8 mouse cellular contexts compared by ENCODE assay signal in genomic region chr6:30175918-30176421, GRCm38 (mm10).
A peak's percentile ranks its signal among the peaks of the same experiment; 100 is the strongest.
DNase-seq lines count a peak whose midpoint lies in the region; ATAC-seq and TF ChIP-seq lines count a peak whose summit lies in the region.

No protein-coding gene starts in this region.

- H3K27me3 ChIP-seq in heart, embryonic 14.5 days (ENCODE audit: control insufficient read depth, insufficient read depth, low read length): peaks cover 97% of the 10 kb centered on the region
- no peaks in the 10 kb centered on the region for H3K27me3 ChIP-seq in ES-Bruce4 (ENCODE audit: control insufficient read depth, insufficient read depth, low read length, poor library complexity, severe bottlenecking)
- peaks cover 78% of the 10 kb centered on the region for H3K27me3 ChIP-seq in forebrain, postnatal 0 days (ENCODE audit: insufficient read depth, low read length)
- peaks cover 99% of the 10 kb centered on the region for H3K27me3 ChIP-seq in liver, embryonic 16.5 days (ENCODE audit: control insufficient read depth, insufficient read depth, low read depth, low read length)

- H3K4me3 ChIP-seq in heart, embryonic 14.5 days (ENCODE audit: control insufficient read depth in 1 of 2, insufficient read depth in 1 of 2, low read depth in 1 of 2, low read length in 2 of 2): peak overlapping the region; percentile 0 to 31; a peak in 3 of 4 replicates
- H3K4me3 ChIP-seq in ES-Bruce4 (ENCODE audit: low read depth, low read length): peak overlapping the region; percentile 92
- peak overlapping the region; percentile 7 for H3K4me3 ChIP-seq in forebrain, postnatal 0 days (ENCODE audit: low read depth, low read length)
- H3K4me3 ChIP-seq in liver, embryonic 16.5 days (ENCODE audit: low read depth, low read length): peak overlapping the region; percentile 22

- peaks cover 15 to 35% of the 10 kb centered on the region in 2 experiments; a peak in 3 of 4 replicates for H3K4me1 ChIP-seq in heart, embryonic 14.5 days (ENCODE audit: control insufficient read depth in 2 of 2, insufficient read depth in 2 of 2, low read length in 2 of 2)
- peaks cover 4% of the 10 kb centered on the region for H3K4me1 ChIP-seq in ES-Bruce4 (ENCODE audit: control insufficient read depth, insufficient read depth, low read length)
- H3K4me1 ChIP-seq in forebrain, postnatal 0 days (ENCODE audit: insufficient read depth): no peaks in the 10 kb centered on the region
- H3K4me1 ChIP-seq in liver, embryonic 16.5 days (ENCODE audit: control insufficient read depth, low read depth, low read length): peaks cover 29% of the 10 kb centered on the region

- no peak for TF ChIP-seq POLR2A in ES-Bruce4 (IDR thresholded peaks at IDR 0.05; ENCODE audit: insufficient read depth, low read length)

- peak overlapping the region; percentile 50 for H3K4me2 ChIP-seq in heart, embryonic 14.5 days (ENCODE audit: low read length)
- 0 out of 2 replicates have a peak overlapping the region, but pooled peaks have one; percentile 10 for H3K4me2 ChIP-seq in forebrain, postnatal 0 days (ENCODE audit: low read depth)
- peak overlapping the region; percentile 19; the same call in 1 of the 2 replicates for H3K4me2 ChIP-seq in liver, embryonic 16.5 days (ENCODE audit: low read depth, low read length)

- H3K9me3 ChIP-seq in heart, embryonic 14.5 days (ENCODE audit: control insufficient read depth, low read length): 0 out of 2 replicates have a peak, but pooled peaks cover 2% of the 10 kb centered on the region
- no peaks in the 10 kb centered on the region for H3K9me3 ChIP-seq in ES-Bruce4 (replicated peaks; ENCODE audit: control insufficient read depth, insufficient read depth, low read length, poor library complexity, severe bottlenecking)
- H3K9me3 ChIP-seq in forebrain, postnatal 0 days (ENCODE audit: low read length): peaks cover 5% of the 10 kb centered on the region; the same call in 1 of the 2 replicates
- no peaks in the 10 kb centered on the region for H3K9me3 ChIP-seq in liver, embryonic 16.5 days (replicated peaks; ENCODE audit: control insufficient read depth, low read length)

- no peaks in the 10 kb centered on the region for H3K36me3 ChIP-seq in heart, embryonic 14.5 days (ENCODE audit: control insufficient read depth, insufficient read depth, low read length)
- H3K36me3 ChIP-seq in ES-Bruce4 (ENCODE audit: control insufficient read depth, insufficient read depth, low read length, poor library complexity, severe bottlenecking): no peaks in the 10 kb centered on the region
- H3K36me3 ChIP-seq in forebrain, postnatal 0 days (ENCODE audit: insufficient read depth): no peaks in the 10 kb centered on the region
- no peaks in the 10 kb centered on the region for H3K36me3 ChIP-seq in liver, embryonic 16.5 days (ENCODE audit: control insufficient read depth, insufficient read depth)

- TF ChIP-seq CTCF in ES-Bruce4 (IDR thresholded peaks at IDR 0.05; ENCODE audit: low read depth, low read length): no peak
- no peak for TF ChIP-seq CTCF in forebrain, postnatal 0 days (IDR thresholded peaks at IDR 0.05; ENCODE audit: low read depth)

- no peak overlapping the region for H3K9ac ChIP-seq in heart, embryonic 14.5 days (ENCODE audit: low read length)
- H3K9ac ChIP-seq in ES-Bruce4 (ENCODE audit: low read depth, poor library complexity, severe bottlenecking): peak overlapping the region; percentile 84
- H3K9ac ChIP-seq in forebrain, postnatal 0 days: no peak overlapping the region
- no peak overlapping the region for H3K9ac ChIP-seq in liver, embryonic 16.5 days (ENCODE audit: low read depth, low read length)

- H3K27ac ChIP-seq in heart, embryonic 14.5 days (replicated peaks in 1 of 2; ENCODE audit: control insufficient read depth in 1 of 2, insufficient read depth in 1 of 2, low read depth in 2 of 2, low read length in 2 of 2): no peak overlapping the region
- peak overlapping the region; percentile 57 for H3K27ac ChIP-seq in ES-Bruce4 (ENCODE audit: insufficient read depth, low read length)
- H3K27ac ChIP-seq in forebrain, postnatal 0 days (ENCODE audit: low read depth, low read length): no peak overlapping the region
- H3K27ac ChIP-seq in liver, embryonic 16.5 days (ENCODE audit: low read length): no peak overlapping the region

- no peak for DNase-seq in heart, postnatal 4 days
- DNase-seq in forebrain, postnatal 0 days: peak; percentile 39
- no peak for DNase-seq in urinary bladder, postnatal 4 days (ENCODE audit: low spot score in 2 of 2)

- no peak for ATAC-seq in heart, embryonic 14.5 days (ENCODE audit: insufficient number of reproducible peaks, insufficient read depth, low FRiP score, low read depth)
- ATAC-seq in forebrain, postnatal 0 days: no peak
- ATAC-seq in liver, embryonic 16.5 days (ENCODE audit: low read depth): no peak
- no peak for ATAC-seq in megakaryocyte progenitor cell, adult 5-6 weeks (replicated peaks; ENCODE audit: poor library complexity)
- ATAC-seq in erythroid progenitor cell, adult 5-6 weeks (replicated peaks; ENCODE audit: low FRiP score, poor library complexity, severe bottlenecking): no peak

- WGBS in heart, embryonic 14.5 days: 2% methylated on average over 28 of the region's 28 CpGs
- WGBS in forebrain, postnatal 0 days: 4% methylated on average over 28 of the region's 28 CpGs
- WGBS in liver, embryonic 16.5 days (ENCODE audit: insufficient replicate concordance): 3% methylated on average over 28 of the region's 28 CpGs

- TF ChIP-seq EP300 in ES-Bruce4 (IDR thresholded peaks at IDR 0.05; ENCODE audit: insufficient read depth, low read depth, low read length): no peak

Comparison
In these comparisons a context has a peak if more than half of its experiments do, and no peak if none do; other contexts are left out.
1. H3K4me3 ChIP-seq: peak in every context shown above with its lines; median percentile 92 in ES-Bruce4; 22 in liver, embryonic 16.5 days; 16 in heart, embryonic 14.5 days; 7 in forebrain, postnatal 0 days.